Mouse (Mus musculus): ENCODE data around the gene Itpr1.

The Itpr1 gene

DNA sequence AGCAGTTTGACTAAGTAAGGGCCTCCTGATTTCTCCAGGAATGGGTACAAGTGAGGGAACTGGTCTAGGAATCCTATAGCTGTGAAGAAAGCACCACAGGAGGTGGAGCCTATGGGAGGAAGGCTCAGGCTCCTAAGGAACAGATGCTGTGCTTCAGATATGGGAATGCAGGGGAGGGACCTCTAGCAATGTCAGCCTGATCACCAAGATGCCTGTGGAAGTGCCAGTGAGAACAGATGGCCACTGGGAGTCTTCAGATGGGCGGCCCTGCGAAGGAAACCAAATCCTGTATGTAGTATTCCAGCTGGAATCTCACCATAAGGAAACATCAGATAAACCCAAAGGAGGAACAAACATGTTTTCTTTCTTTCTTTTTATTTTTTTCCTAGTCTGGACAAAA, 108.8 kb downstream of the Itpr1 start:
- peak in 1 of 2 experiments; percentile 88 for DNase-seq (ENCODE audit: low spot score in 2 of 2)

GRCm38 (mm10) chr6:108324464-108325025, 111.6 kb downstream of the Itpr1 start:
- no peak for DNase-seq (ENCODE audit: low spot score in 2 of 2)

DNA sequence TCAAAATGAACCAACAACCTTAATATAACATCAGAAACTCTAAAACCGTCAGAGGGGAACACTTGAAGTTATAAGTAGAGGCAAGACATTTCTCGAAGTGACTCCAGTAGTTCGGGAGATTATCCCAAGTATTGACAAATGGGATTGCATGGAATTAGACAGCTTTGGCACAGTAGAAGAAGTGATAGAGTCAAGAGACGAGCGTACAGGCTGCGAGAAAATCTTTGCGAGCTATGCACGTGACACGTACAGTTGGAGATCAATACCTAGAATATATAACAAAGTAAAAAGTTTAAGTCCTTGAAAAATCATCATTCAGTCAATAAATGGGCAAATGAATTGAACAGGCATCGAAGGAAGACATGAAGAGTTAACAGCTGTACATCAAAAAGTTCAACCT, 112.5 kb downstream of the Itpr1 start:
- no peak for DNase-seq (ENCODE audit: low spot score in 2 of 2)

- no peak for DNase-seq (ENCODE audit: low spot score in 2 of 2)
These were observed 113.1 kb downstream of the Itpr1 start for GRCm38 (mm10) chr6:108325948-108326411.

DNA sequence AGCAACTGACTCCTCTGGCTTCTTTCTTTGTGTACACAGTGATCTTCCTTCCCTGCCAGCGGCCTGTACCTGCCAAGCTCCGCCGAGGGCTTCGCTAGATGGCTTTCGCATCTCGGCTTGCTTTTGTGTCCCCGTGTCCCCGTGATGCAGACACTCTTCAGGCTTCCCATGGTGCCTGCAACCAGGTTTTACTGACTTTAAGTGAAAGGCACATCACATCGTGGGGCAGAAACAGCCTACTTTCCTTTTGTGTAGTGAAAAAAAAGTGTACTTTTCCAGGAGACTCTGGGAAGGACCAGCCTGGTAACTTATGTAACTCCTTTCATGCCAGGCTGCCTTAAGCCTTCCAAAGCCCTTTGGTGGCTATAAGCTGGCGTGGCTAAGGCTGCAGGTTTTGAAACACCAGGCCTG, 113.9 kb downstream of the Itpr1 start:
- peak in 1 of 2 experiments; percentile 64 for DNase-seq (ENCODE audit: low spot score in 2 of 2)

DNA sequence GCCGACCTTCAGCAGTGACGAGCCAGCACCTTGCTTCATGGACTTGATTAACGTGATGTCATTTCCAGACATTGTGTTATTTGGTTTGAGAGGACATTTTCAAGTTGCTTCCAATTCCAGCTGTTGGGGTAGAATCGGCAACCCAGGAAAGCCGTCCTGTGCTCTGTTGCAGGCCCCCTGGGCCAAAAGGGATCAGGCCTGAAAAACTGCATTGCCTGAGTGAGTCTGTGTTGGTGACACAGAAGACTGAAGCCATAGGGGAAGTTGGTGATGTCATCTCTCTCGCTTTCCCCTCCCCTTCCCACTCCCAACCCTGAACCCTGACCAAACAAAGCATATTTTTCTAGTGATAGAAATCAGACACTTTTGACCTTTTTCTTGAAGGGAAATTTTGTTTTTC, 114.7 kb downstream of the Itpr1 start:
- no peak for DNase-seq (ENCODE audit: low spot score in 2 of 2)

DNA sequence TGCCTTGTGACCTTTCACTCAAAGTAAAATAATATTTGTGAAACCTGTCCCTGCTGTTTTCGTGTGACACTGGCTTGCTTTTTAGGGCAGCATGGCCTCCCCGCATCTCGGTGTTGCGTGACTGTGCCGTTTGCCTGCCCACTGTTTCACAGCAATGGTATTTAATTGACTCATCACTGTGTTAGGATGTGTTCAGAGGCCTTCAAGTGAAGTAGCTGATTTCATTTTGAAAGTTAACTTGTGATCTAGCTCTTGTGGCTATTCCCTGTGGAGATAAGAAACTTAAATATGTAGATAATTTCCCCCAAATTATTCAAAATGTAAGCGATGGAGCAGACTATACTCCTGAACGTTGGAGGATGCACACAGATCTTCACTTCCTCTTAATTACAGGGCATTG, 115.4 kb downstream of the Itpr1 start:
- DNase-seq (ENCODE audit: low spot score in 2 of 2), result no peak

GRCm38 (mm10) chr6:108330461-108330860, 117.6 kb downstream of the Itpr1 start:
- no peak for DNase-seq (ENCODE audit: low spot score in 2 of 2)

DNA sequence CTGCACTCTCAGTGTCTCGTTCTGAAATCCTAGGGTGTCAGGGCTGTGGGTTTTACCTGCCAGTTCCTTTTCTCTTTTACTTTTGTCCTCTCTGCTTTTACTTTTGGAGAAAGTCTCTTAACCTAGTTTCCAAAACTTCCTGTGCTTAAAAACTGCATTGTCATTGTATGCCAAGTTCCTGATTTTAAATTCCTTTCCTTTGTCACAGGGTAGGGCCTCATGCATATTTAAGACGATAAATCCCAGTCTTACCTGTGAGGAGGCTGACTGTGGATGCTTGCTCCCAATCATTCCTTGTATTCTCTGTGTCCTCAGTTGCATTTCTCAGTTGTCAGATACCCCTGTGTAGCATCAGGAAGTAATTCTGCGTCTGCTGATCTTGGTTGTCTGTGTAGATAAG, 118.4 kb downstream of the Itpr1 start:
- no peak for DNase-seq (ENCODE audit: low spot score in 2 of 2)

DNA sequence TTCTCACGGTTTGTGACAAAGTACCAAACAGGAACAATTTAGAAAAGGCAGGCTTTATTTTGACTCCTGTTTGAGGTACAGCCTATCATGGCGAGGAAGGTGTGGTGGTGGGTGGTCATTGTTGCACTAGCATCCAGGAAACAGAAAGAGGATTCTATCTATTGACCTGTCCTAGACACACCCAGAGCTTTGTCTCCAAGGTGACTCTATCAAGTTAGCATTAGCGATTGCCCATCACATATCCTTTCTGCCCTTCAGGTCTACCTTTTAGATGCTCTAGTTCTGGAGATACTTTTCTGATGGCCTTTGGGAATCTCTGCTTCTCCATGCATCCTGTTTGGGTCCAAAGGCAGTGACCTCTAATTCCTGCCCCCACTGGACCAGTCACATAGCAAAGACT, 121.2 kb downstream of the Itpr1 start:
- DNase-seq (ENCODE audit: low spot score in 2 of 2), result no peak

DNA sequence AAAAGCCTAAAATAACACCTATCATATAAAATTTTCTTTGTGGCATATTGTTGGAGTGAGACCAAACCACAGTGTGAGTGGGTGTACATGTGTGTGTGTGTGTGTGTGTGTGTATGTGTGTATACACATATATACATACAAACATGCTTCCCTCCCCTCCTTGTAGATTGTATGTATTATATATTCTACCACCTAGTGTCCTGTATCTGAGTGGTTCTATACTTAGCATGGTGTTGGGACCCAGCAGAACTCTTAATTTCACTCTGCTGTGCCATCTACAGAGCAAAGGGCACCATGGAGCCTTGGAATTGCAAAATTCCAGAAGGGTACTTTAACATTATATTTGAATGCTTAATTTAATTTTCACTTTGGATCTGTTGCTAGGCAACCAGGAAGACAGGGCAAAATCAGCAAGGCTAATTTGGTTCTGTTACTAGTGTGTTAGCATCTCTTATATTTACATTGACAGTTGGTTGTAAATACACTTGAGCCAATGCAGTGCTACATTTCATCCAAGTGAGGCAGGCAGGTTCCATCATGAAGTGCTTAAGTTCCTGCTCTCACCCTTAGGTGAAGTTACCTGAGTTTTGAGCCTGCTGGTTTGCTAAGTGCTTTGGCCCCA, 122.4 kb downstream of the Itpr1 start:
- no peak for DNase-seq (ENCODE audit: low spot score in 2 of 2)

DNA sequence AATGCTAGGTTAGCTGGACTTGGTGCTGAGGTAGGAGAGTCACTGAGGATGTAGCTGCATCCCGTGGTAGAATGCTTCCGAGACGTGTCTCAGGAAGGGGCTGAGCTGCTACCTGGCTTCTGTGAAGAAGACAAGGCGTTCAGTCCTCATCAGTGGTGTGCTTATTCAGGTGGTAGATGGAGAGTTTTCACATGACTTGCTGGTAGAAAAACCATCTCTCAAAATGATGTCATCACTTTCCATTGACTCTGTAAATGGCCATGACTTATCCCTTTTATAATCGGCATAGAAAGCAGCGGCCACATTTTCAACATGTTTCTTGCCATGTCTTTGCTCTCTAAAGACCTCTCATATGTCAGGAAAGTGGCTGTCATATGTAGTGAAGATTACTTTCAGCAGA, 123.6 kb downstream of the Itpr1 start:
- DNase-seq (ENCODE audit: low spot score in 2 of 2), result no peak

DNA sequence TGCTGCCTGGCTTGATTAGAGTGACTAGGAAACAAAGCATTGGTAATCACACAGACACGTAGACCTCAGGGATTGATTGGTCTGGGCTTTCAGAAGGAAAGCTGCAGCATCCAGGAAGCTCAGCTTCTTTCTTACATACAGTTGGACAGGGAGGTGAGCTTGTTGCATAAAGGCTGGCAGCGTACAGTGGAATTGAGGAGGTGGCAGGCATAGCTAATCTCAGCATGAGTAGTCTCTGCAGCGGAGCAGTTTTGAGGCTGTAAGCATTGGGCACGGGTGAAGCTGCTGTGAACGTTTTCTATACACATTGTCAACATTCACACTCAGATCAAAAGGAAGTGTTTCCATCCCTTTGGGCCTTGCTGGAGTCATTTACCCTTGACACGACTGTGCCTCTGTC, 124.4 kb downstream of the Itpr1 start:
- DNase-seq (ENCODE audit: low spot score in 2 of 2), result peak; percentile 53 to 71

- no peak for DNase-seq (ENCODE audit: low spot score in 2 of 2)
These were observed 125.5 kb downstream of the Itpr1 start for GRCm38 (mm10) chr6:108338362-108338761.

GRCm38 (mm10) chr6:108342989-108343388, 130.1 kb downstream of the Itpr1 start:
- no peak for DNase-seq (ENCODE audit: low spot score in 2 of 2)

DNA sequence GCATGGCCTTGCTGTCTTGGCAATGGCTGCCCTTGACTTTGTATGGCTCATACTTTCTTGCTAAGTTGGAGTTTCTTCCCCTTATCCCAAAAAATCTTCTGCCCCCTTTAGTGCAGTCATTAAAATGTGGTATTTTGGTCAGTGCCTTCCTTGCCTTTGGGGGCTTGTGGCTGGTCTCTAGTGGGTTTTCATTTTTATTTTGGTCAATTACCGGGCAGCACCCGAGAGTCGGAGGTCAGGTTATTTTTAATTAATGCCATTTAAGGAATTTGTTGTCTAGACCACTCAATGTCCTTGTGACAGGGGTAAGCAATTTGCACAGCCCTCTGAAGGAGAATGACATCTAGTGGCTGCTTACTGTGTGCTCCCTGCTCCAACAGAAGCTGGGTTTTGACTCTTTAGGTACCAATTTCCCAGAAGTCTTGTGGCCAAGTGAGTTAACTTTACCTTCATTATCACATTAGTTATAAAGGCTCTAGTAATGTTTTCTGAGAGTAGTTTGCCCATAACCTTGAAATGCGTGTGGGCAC, 130.9 kb downstream of the Itpr1 start:
- no peak for DNase-seq (ENCODE audit: low spot score in 2 of 2)

DNA sequence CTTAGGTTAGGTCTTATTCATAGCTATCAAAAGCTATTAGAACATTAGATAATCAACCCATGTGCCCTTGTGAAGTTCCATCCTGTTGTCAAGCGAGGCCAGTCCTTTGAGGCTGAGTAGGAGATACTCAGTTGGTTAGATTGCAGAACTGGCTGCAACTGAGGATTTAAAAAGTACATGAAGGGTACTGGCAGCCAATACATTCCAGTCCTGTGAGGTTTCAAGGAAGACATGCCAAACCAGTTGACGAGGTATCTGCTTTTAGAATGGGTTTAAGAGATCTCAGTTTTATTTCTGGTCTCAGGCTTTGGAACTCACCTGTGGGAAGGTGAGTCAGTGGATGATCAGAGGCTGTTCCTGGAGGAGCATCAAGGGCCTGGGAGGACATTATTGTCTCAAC, 137.9 kb downstream of the Itpr1 start:
- no peak for DNase-seq (ENCODE audit: low spot score in 2 of 2)

DNA sequence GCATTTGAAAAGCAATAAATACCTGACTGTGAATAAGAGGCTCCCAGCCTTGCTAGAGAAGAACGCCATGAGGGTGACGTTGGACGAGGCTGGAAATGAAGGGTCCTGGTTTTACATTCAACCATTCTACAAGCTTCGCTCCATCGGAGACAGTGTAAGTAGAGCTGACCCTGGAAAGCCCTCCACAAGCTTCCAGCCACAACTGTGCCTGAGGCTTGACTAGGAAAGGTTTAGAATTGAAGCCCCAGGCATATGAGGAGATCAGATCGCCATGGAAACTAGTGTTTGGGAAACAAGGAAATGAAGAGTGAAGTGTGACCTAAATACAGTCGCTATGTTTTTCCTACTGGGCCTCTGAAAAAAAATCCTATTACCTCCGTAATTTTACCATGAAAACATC, 139.1 kb downstream of the Itpr1 start:
- DNase-seq (ENCODE audit: low spot score in 2 of 2), result no peak

GRCm38 (mm10) chr6:108367412-108367811, 154.5 kb downstream of the Itpr1 start:
- DNase-seq (ENCODE audit: low spot score in 2 of 2), result no peak

DNA sequence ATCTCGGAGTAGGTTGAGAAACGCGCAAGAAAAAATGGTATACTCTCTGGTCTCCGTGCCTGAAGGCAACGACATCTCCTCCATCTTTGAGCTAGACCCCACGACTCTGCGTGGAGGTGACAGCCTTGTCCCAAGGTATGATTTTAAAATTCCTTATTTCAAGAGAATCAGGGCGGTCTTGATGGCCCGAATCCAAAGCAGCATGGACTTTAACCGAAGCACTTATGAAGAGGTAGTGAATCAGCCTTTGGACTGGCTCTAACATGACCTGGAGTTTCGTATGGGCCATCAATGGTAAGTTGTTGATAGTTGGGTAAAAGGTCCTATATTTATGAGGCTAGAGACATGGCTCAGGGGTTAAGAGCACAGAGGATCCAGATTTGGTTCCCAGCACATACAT, 156.1 kb downstream of the Itpr1 start:
- DNase-seq (ENCODE audit: low spot score in 2 of 2), result no peak

DNA sequence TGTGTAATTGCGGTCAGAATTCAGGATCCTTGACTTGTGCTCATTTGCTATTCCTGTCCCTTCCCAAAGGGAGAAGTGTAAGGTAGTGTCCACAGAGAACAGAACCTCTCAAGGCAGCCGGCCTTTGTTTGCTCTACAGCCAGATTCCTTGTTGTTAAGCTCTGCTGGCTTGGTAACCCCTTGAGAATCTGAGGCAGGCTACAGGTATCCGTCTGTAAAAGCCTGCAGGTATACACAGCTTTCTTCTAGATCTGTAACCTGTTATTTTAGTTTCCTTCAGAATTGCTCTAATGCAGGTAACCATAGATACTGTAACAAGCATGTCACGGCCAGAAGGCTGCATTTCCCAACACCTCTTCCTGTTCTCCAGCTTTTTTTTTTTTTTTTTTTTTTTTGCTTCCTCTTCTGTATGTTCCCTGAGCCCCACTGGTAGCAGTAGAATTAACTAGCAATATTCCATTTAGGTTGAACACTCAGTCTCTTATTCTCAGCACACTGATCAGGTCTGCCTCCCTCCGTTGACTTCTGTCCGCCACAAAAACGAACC, 158.5 kb downstream of the Itpr1 start:
- DNase-seq (ENCODE audit: low spot score in 2 of 2), result no peak

- DNase-seq (ENCODE audit: low spot score in 2 of 2), result no peak
These were observed 161.1 kb downstream of the Itpr1 start for GRCm38 (mm10) chr6:108374019-108374418.

GRCm38 (mm10) chr6:108379041-108379440, 166.1 kb downstream of the Itpr1 start:
- DNase-seq (ENCODE audit: low spot score in 2 of 2), result no peak

All from left cerebral cortex, adult 9 months (tissue).